ENCODE assay signal across 9 mouse cellular contexts in genomic region chr19:55953207-55953606, GRCm38 (mm10).
DNase-seq lines count a peak whose midpoint lies in the region; ATAC-seq and TF ChIP-seq lines count a peak whose summit lies in the region.
"Had no signal": no experiment of that assay in that cellular context is flagged by ENCODE, and none has a peak within 500 bp of the region (broad histone marks: within the 10 kb centered on the region; RNA-seq: fewer than 3 reads in every experiment).

No protein-coding gene starts in this region.

- no peaks in the 10 kb centered on the region for H3K4me1 ChIP-seq in kidney, embryonic 14.5 days (ENCODE audit: control insufficient read depth, insufficient read depth, low read length)
- 0 out of 2 replicates have a peak, but pooled peaks cover 5% of the 10 kb centered on the region for H3K4me1 ChIP-seq in kidney, embryonic 16.5 days (ENCODE audit: insufficient read depth, low read length)
- peaks cover 11% of the 10 kb centered on the region; the same call in 1 of the 2 replicates for H3K4me1 ChIP-seq in neural tube, embryonic 15.5 days
- no peaks in the 10 kb centered on the region for H3K4me1 ChIP-seq in liver, postnatal 0 days (ENCODE audit: insufficient read depth)
- H3K4me1 ChIP-seq: megakaryocyte, embryonic 14.5 days had no signal

- no peaks in the 10 kb centered on the region for H3K36me3 ChIP-seq in kidney, embryonic 14.5 days (ENCODE audit: control insufficient read depth, insufficient read depth, low read length)
- no peaks in the 10 kb centered on the region for H3K36me3 ChIP-seq in kidney, embryonic 16.5 days (ENCODE audit: insufficient read depth, low read length)
- H3K36me3 ChIP-seq in neural tube, embryonic 15.5 days, result no peaks in the 10 kb centered on the region
- no peaks in the 10 kb centered on the region for H3K36me3 ChIP-seq in liver, postnatal 0 days (replicated peaks; ENCODE audit: insufficient read depth, low read length)

- H3K27me3 ChIP-seq in kidney, embryonic 14.5 days (ENCODE audit: control insufficient read depth, insufficient read depth, low read length), result no peaks in the 10 kb centered on the region
- no peaks in the 10 kb centered on the region for H3K27me3 ChIP-seq in kidney, embryonic 16.5 days (ENCODE audit: insufficient read depth, low read length)
- H3K27me3 ChIP-seq in neural tube, embryonic 15.5 days (replicated peaks), result no peaks in the 10 kb centered on the region
- H3K27me3 ChIP-seq in liver, postnatal 0 days (ENCODE audit: insufficient read depth, low read length), result no peaks in the 10 kb centered on the region
- H3K27me3 ChIP-seq: megakaryocyte, embryonic 14.5 days had no signal

- no peak overlapping the region for H3K9ac ChIP-seq in kidney, embryonic 14.5 days (ENCODE audit: low read depth, low read length)
- H3K9ac ChIP-seq in kidney, embryonic 16.5 days (replicated peaks; ENCODE audit: low read length), result no peak overlapping the region
- H3K9ac ChIP-seq in neural tube, embryonic 15.5 days (replicated peaks), result no peak overlapping the region
- no peak overlapping the region for H3K9ac ChIP-seq in liver, postnatal 0 days (replicated peaks)

- TF ChIP-seq EP300 in liver, postnatal 0 days (IDR thresholded peaks at IDR 0.05; ENCODE audit: low read depth), result no peak

- 72% methylated on average over 3 of the region's 3 CpGs for WGBS in kidney, embryonic 14.5 days
- WGBS in kidney, embryonic 16.5 days, result 62% methylated on average over 3 of the region's 3 CpGs
- WGBS in neural tube, embryonic 15.5 days, result 23% methylated on average over 3 of the region's 3 CpGs
- WGBS in liver, postnatal 0 days (ENCODE audit: insufficient replicate concordance), result 85% methylated on average over 3 of the region's 3 CpGs

- H3K27ac ChIP-seq in kidney, embryonic 14.5 days (ENCODE audit: low read depth, low read length), result peak overlapping the region; percentile 21; the same call in 1 of the 2 replicates
- H3K27ac ChIP-seq in kidney, embryonic 16.5 days (ENCODE audit: low read length), result no peak overlapping the region
- peak overlapping the region; percentile 1; the same call in 1 of the 2 replicates for H3K27ac ChIP-seq in neural tube, embryonic 15.5 days (replicated peaks)
- no peak overlapping the region for H3K27ac ChIP-seq in liver, postnatal 0 days (ENCODE audit: low read depth)

- no peaks in the 10 kb centered on the region for H3K9me3 ChIP-seq in kidney, embryonic 14.5 days (ENCODE audit: control insufficient read depth, low read length)
- no peaks in the 10 kb centered on the region for H3K9me3 ChIP-seq in kidney, embryonic 16.5 days (ENCODE audit: low read length)
- H3K9me3 ChIP-seq in neural tube, embryonic 15.5 days (replicated peaks), result no peaks in the 10 kb centered on the region
- no peaks in the 10 kb centered on the region for H3K9me3 ChIP-seq in liver, postnatal 0 days (ENCODE audit: low read length)

- TF ChIP-seq CTCF in liver, postnatal 0 days (IDR thresholded peaks at IDR 0.05; ENCODE audit: low read depth), result no peak

- peak; percentile 14 to 21 for DNase-seq in cerebellum, adult 18-20 months
- peak; percentile 15 for DNase-seq in gastrocnemius, adult 18-20 months (ENCODE audit: low spot score)
- peak; percentile 72 for DNase-seq in layer of hippocampus, adult 9-11 months
- DNase-seq in spleen, postnatal 14 days (ENCODE audit: low spot score in 2 of 2), result no peak
- no peak for DNase-seq in liver, postnatal 0 days

- no peak overlapping the region for H3K4me2 ChIP-seq in kidney, embryonic 14.5 days (replicated peaks; ENCODE audit: low read depth, low read length)
- H3K4me2 ChIP-seq in kidney, embryonic 16.5 days (replicated peaks; ENCODE audit: low read depth, low read length), result no peak overlapping the region
- no peak overlapping the region for H3K4me2 ChIP-seq in neural tube, embryonic 15.5 days
- H3K4me2 ChIP-seq in liver, postnatal 0 days (ENCODE audit: low read depth, low read length), result no peak overlapping the region

- no peak for ATAC-seq in kidney, embryonic 14.5 days (ENCODE audit: low FRiP score, low TSS enrichment)
- ATAC-seq in kidney, embryonic 16.5 days (ENCODE audit: low FRiP score, low TSS enrichment), result no peak
- peak; percentile 50; the same call in 1 of the 2 replicates for ATAC-seq in neural tube, embryonic 15.5 days (ENCODE audit: low FRiP score)
- no peak for ATAC-seq in liver, postnatal 0 days

- no peak overlapping the region for H3K4me3 ChIP-seq in kidney, embryonic 14.5 days (ENCODE audit: low read length)
- no peak overlapping the region for H3K4me3 ChIP-seq in kidney, embryonic 16.5 days (ENCODE audit: low read length)
- no peak overlapping the region for H3K4me3 ChIP-seq in neural tube, embryonic 15.5 days (replicated peaks)
- H3K4me3 ChIP-seq in liver, postnatal 0 days (ENCODE audit: low read depth, low read length), result no peak overlapping the region
- H3K4me3 ChIP-seq: megakaryocyte, embryonic 14.5 days had no signal

Comparison
In these comparisons a context has a peak if more than half of its experiments do, and no peak if none do; other contexts are left out.
1. H3K27ac ChIP-seq: peak in kidney, embryonic 14.5 days (single experiment) and neural tube, embryonic 15.5 days (single experiment); none in kidney, embryonic 16.5 days (single experiment) and liver, postnatal 0 days (single experiment).
2. DNase-seq: peak in cerebellum, adult 18-20 months (2 of 2), gastrocnemius, adult 18-20 months (single experiment) and layer of hippocampus, adult 9-11 months (single experiment); none in spleen, postnatal 14 days (0 of 2) and liver, postnatal 0 days (single experiment).